Mouse (Mus musculus): Measurements from ENCODE around the gene Grasp. TPM values are rescaled to one million over a fixed set of nuclear protein-coding genes. Genes with fewer than 3 reads are reported as not detected.

Grasp gene
- total and polyA plus RNA-seq, 3 experiments, result 2.3 to 6.7 (median 2.4) TPM

GRCm38 (mm10) chr15:101252614-101253013, 28.6 kb downstream of the Grasp start:
- H3K9ac ChIP-seq (ENCODE audit: insufficient read depth, low read depth), result no peak overlapping the region
- H3K4me1 ChIP-seq (ENCODE audit: control insufficient read depth in 1 of 2, insufficient read depth in 2 of 2), result peaks cover 23 to 58% of the 10 kb centered on the region in 2 experiments
- H3K36me3 ChIP-seq (replicated peaks in 1 of 2; ENCODE audit: control insufficient read depth in 1 of 2, insufficient read depth in 1 of 2, low read length in 1 of 2), result no peaks in the 10 kb centered on the region
- peaks cover 41% of the 10 kb centered on the region for H3K9me3 ChIP-seq (replicated peaks; ENCODE audit: low read length)
- peak; percentile 60 for DNase-seq (ENCODE audit: extremely low read depth)
- dilution Hi-C loops (cut with MboI; ENCODE audit: extremely low pct_ligation_motif_present, extremely low pct_unique_long_range_greater_than_20kb, low sequenced_read_pairs), result no loop called here
- no peak overlapping the region for H3K27ac ChIP-seq (ENCODE audit: insufficient read depth, low read depth)
- H3K4me2 ChIP-seq (ENCODE audit: insufficient read depth, low read depth, poor library complexity, severe bottlenecking), result no peak overlapping the region
- in situ Hi-C loops (cut with MboI; ENCODE audit: low pct_ligation_motif_present, low pct_unique_long_range_greater_than_20kb, low sequenced_read_pairs), result no loop called here
- H3K27me3 ChIP-seq (replicated peaks), result peaks cover 45% of the 10 kb centered on the region
- H3K4me3 ChIP-seq (replicated peaks in 1 of 3; ENCODE audit: low read depth in 2 of 3, low read length in 2 of 3, poor library complexity in 1 of 3), result no peak overlapping the region
- TF ChIP-seq ELF1 (IDR thresholded peaks at IDR 0.05; ENCODE audit: low read depth, low read length), result 0 out of 2 replicates have a peak, but pooled peaks have one; percentile 26
- no peak for TF ChIP-seq POLR2AphosphoS2 (IDR thresholded peaks at IDR 0.05; ENCODE audit: low read depth, low read length)
- TF ChIP-seq HCFC1 (IDR thresholded peaks at IDR 0.05; ENCODE audit: low read depth, low read length), result no peak
- TF ChIP-seq EP300 (IDR thresholded peaks at IDR 0.05; ENCODE audit: low read length), result peak; percentile 41; the same call in 1 of the 2 replicates
- no peak for TF ChIP-seq PAX5 (IDR thresholded peaks at IDR 0.05; ENCODE audit: low read length)
- no peak for TF ChIP-seq UBTF (IDR thresholded peaks at IDR 0.05; ENCODE audit: low read depth, low read length)
- TF ChIP-seq MYC (IDR thresholded peaks at IDR 0.05; ENCODE audit: low read depth, low read length), result no peak
- TF ChIP-seq BHLHE40 (IDR thresholded peaks at IDR 0.05; ENCODE audit: low read depth, low read length), result no peak
- no peak for TF ChIP-seq SIN3A (IDR thresholded peaks at IDR 0.05; ENCODE audit: low read length)
- TF ChIP-seq IRF4 (IDR thresholded peaks at IDR 0.05; ENCODE audit: low read depth, low read length), result 0 out of 2 replicates have a peak, but pooled peaks have one; percentile 35
- TF ChIP-seq NRF1 (IDR thresholded peaks at IDR 0.05; ENCODE audit: low read depth, low read length), result no peak
- no peak for TF ChIP-seq CHD2 (IDR thresholded peaks at IDR 0.05; ENCODE audit: low read length)
- peak; percentile 46 for TF ChIP-seq ETS1 (conservative IDR thresholded peaks at IDR 0.05; ENCODE audit: low read depth, low read length)
- no peak for TF ChIP-seq POLR2A (IDR thresholded peaks at IDR 0.05; ENCODE audit: low read depth, low read length)
- peak; percentile 68 for TF ChIP-seq MEF2A (IDR thresholded peaks at IDR 0.05; ENCODE audit: borderline replicate concordance, low read depth, low read length)
- H3K79me2 ChIP-seq (replicated peaks; ENCODE audit: control insufficient read depth, extremely low read depth, insufficient read depth, poor library complexity, severe bottlenecking), result no peaks in the 10 kb centered on the region

GRCm38 (mm10) chr15:101253563-101253885, 29.5 kb downstream of the Grasp start:
- no peak for DNase-seq (ENCODE audit: extremely low read depth)
- no peak overlapping the region for H3K9ac ChIP-seq (ENCODE audit: insufficient read depth, low read depth)
- peaks cover 39% of the 10 kb centered on the region for H3K9me3 ChIP-seq (replicated peaks; ENCODE audit: low read length)
- peaks cover 40% of the 10 kb centered on the region for H3K27me3 ChIP-seq (replicated peaks)
- peaks cover 32 to 58% of the 10 kb centered on the region in 2 experiments for H3K4me1 ChIP-seq (ENCODE audit: control insufficient read depth in 1 of 2, insufficient read depth in 2 of 2)
- H3K4me2 ChIP-seq (ENCODE audit: insufficient read depth, low read depth, poor library complexity, severe bottlenecking), result peak overlapping the region; percentile 88; the same call in 1 of the 2 replicates
- H3K27ac ChIP-seq (ENCODE audit: insufficient read depth, low read depth), result no peak overlapping the region
- no peak for TF ChIP-seq NRF1 (IDR thresholded peaks at IDR 0.05; ENCODE audit: low read depth, low read length)
- TF ChIP-seq EP300 (IDR thresholded peaks at IDR 0.05; ENCODE audit: low read length), result peak; percentile 73
- TF ChIP-seq CHD2 (IDR thresholded peaks at IDR 0.05; ENCODE audit: low read length), result no peak
- TF ChIP-seq MAX (IDR thresholded peaks at IDR 0.05; ENCODE audit: low read length), result 0 out of 2 replicates have a peak, but pooled peaks have one; percentile 12
- TF ChIP-seq TCF12 (IDR thresholded peaks at IDR 0.05; ENCODE audit: low read depth, low read length), result 0 out of 2 replicates have a peak, but pooled peaks have one; percentile 33
- H3K36me3 ChIP-seq (replicated peaks in 1 of 2; ENCODE audit: control insufficient read depth in 1 of 2, insufficient read depth in 1 of 2, low read length in 1 of 2), result no peaks in the 10 kb centered on the region
- dilution Hi-C loops (cut with MboI; ENCODE audit: extremely low pct_ligation_motif_present, extremely low pct_unique_long_range_greater_than_20kb, low sequenced_read_pairs) (no loop called here), in situ Hi-C loops (cut with MboI; ENCODE audit: low pct_ligation_motif_present, low pct_unique_long_range_greater_than_20kb, low sequenced_read_pairs) (no loop called here)
- H3K4me3 ChIP-seq (replicated peaks in 1 of 3; ENCODE audit: low read depth in 2 of 3, low read length in 2 of 3, poor library complexity in 1 of 3), result peak overlapping the region; percentile 36 to 55 (median 48)
- no peaks in the 10 kb centered on the region for H3K79me2 ChIP-seq (replicated peaks; ENCODE audit: control insufficient read depth, extremely low read depth, insufficient read depth, poor library complexity, severe bottlenecking)
